Mouse (Mus musculus) hindbrain, embryonic 10.5 days (tissue): ENCODE measurements around the gene Hnrnpa1. TPM values are rescaled to one million over a fixed set of nuclear protein-coding genes. Genes with fewer than 3 reads are reported as not detected.
"Not testable (repeated sequence)": the region's sequence is repeated elsewhere in the genome, so short reads cannot be mapped to it uniquely, and the experiment has no call there.

Source experiments
- DNase-seq: peaks from one replicate; pipeline ENCODE4 v3.0.0-alpha.2; 2017; ENCODE audit warnings: low spot score
- H3K27ac ChIP-seq: fragments of 300-500 bp; sonication (generic); 2 replicates; pipeline ENCODE4 v1.5.1; 2016; ENCODE audit warnings: mild to moderate bottlenecking, moderate library complexity
- H3K27me3 ChIP-seq: fragments of 300-500 bp; sonication (generic); 2 replicates; pipeline ENCODE4 v1.6.1; 2016; ENCODE audit warnings: mild to moderate bottlenecking; ENCODE audit not compliant: poor library complexity, insufficient read depth, severe bottlenecking
- H3K36me3 ChIP-seq: fragments of 300-500 bp; sonication (generic); 2 replicates; pipeline ENCODE4 v1.6.1; 2016; ENCODE audit warnings: mild to moderate bottlenecking, moderate library complexity
- H3K4me1 ChIP-seq: fragments of 300-500 bp; sonication (generic); replicated peaks from 2 replicates; pipeline ENCODE4 v1.6.1; 2016; ENCODE audit warnings: mild to moderate bottlenecking
- H3K4me3 ChIP-seq: fragments of 300-500 bp; sonication (generic); 2 replicates; pipeline ENCODE4 v1.5.1; 2016; ENCODE audit warnings: mild to moderate bottlenecking, moderate library complexity
- H3K9me3 ChIP-seq: fragments of 300-500 bp; sonication (generic); 2 replicates; pipeline ENCODE4 v1.6.1; 2016; ENCODE audit warnings: mild to moderate bottlenecking, moderate library complexity
- WGBS: fragments of 180-500 bp; shearing (Covaris S2); methylation state at CpG from one replicate; pipeline ENCODE4 v1.1.7; 2016; 5-methylcytosine and 5-hydroxymethylcytosine counted together
- polyA plus RNA-seq: library from polyadenylated mRNA; unstranded; fragments of >200 nt; fragmentation: Nextera tagmentation; extraction: Ambion mirVana; gene quantifications from 2 replicates; pipeline ENCODE4 v1.2.1, GENCODE M21; 2016

The Hnrnpa1 gene
- polyA plus RNA-seq, 1 experiment from 2014 or later = 1,344 TPM

DNA sequence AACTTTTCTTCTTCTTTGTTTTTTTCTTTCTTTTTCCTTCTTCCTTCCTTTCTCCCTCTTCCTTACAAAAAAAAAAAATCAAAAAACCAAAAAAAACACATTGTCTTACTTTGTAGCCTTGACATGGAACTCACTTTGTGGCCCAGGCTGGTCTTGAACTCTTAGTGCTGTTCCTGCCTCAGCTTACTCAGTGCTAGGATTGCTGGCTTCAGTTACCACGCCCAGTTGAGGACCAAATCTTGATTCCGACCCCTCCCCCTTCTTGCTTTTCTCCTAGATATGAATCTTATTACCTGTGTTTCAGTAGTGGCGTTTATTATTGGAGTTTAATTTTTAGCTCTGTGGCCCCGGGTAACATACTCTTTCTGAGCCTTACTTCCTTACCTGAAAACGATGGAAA lies 18.9 kb downstream of the Hnrnpa1 start:
- Histone ChIP-seq H3K27me3 (peaks cover 33% of the 10 kb centered on the region), H3K27ac (no peak overlapping the region), H3K36me3 (no peaks in the 10 kb centered on the region), H3K4me1 (peaks cover 21% of the 10 kb centered on the region), H3K4me3 (no peak overlapping the region), H3K9me3 (no peaks in the 10 kb centered on the region)
- WGBS = 88% methylated on average over 5 of the region's 5 CpGs
- no peak for DNase-seq

DNA sequence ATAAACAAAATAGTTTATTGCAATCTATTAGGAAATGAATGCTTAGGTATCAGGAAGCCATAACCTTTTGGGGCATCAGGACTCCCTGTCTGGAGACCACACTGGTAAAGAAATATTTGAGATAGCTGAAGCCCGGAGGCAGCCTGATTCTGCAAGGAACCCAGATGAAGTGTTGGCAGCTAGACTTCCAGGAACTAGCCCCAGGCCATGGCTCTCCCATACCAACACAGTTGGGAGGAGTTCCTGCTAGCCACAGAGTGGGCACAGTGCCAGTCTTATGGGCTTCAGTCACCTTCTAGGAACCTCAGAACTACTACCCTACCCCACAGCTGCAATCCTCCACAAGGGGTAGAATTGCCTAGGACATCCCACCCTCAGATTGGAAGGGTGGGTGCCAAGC lies 19.8 kb downstream of the Hnrnpa1 start:
- Histone ChIP-seq H3K4me3 (no peak overlapping the region), H3K4me1 (peaks cover 16% of the 10 kb centered on the region), H3K27me3 (peaks cover 24% of the 10 kb centered on the region), H3K27ac (no peak overlapping the region), H3K9me3 (no peaks in the 10 kb centered on the region), H3K36me3 (no peaks in the 10 kb centered on the region)
- 79% methylated on average over 1 of the region's 1 CpGs for WGBS
- no peak for DNase-seq

DNA sequence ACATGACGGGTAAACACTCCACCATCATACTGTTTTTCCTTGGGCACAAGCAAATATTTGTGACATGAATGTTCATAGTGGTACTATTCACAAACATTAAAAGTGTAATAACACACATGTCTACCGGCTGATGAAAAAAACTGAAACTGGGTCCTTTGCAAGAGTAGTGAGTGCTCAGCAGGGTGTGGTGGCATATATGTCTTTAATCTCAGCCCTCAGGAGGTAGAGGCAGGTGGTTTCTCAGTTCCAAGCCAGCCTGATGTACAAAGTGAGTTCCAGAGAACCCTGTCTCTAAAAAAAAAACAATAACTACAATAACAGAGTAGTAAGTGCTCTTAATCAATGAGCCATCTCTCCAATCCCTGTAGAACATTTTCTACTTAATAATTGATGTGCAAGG lies 24.6 kb downstream of the Hnrnpa1 start:
- DNase-seq = no peak
- Histone ChIP-seq H3K4me1 (no peaks in the 10 kb centered on the region), H3K9me3 (no peaks in the 10 kb centered on the region), H3K36me3 (no peaks in the 10 kb centered on the region), H3K27ac (no peak overlapping the region), H3K4me3 (no peak overlapping the region), H3K27me3 (no peaks in the 10 kb centered on the region)
- WGBS = 90% methylated on average over 2 of the region's 2 CpGs

DNA sequence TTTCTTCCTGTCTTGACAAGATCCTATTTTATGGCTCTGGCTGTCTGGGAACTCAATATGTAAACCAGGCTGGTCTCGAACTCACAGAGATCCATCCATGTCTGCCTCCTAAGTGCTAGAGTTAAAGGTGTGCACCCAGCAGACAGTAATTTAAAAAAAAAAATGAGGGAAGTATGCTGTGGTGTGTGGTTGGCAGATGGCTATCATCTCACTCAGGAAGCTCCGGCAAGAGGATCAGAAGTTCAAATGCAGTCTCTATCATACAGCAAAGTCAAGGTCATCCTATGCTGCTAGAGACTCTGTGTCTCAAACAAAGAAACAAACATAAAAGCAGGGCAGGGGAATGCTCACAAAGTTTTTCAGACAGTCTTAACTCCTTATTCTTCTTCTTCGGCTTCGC lies 28.7 kb downstream of the Hnrnpa1 start:
- WGBS = 90% methylated on average over 4 of the region's 4 CpGs
- Histone ChIP-seq H3K4me3 (no peak overlapping the region), H3K27ac (no peak overlapping the region), H3K36me3 (no peaks in the 10 kb centered on the region), H3K9me3 (no peaks in the 10 kb centered on the region), H3K4me1 (peaks cover 8% of the 10 kb centered on the region), H3K27me3 (no peaks in the 10 kb centered on the region)
- no peak for DNase-seq

DNA sequence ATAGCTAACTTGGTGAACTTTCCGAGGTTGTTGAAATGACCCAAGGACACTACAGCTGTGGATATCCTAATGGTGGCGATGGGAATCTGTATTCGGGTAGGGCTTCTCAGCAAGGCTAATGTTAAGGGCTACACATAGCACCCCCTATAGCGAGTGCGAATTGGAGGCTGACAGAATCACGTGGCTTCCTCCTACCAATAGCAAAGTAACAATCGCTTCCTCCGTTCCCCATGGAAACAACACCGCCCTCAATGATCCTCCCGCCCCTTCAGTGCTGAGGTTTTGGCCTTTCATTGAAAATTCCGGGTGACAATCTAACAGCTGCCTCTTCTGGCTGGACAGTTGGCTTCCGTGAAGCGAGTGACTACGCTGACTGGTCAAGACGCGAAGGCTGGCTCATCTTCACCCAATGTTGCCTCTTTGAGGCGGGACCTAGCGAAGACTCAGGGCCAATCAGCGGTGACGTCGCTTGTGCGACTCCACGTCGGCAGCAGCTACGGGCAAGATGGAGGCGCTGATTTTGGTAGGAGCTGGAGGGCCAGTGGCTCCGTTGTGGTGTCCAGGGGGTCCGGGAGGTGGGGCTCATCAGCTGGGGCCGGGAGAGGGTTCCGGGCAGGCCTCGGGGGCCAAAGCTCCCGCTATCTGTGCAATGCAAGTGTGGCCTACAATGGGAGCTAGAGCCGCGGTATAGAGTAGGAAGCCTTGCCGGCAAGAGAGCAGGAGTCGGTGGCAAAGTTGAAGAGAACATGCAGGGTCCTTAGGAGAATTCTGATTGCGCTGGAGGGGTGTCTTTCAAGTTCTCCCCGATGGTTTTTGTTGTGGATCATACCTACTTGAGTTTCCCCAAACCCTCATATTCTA lies 32.4 kb downstream of the Hnrnpa1 start, which contains the start of gene Copz1:
Gene Copz1, plus strand, starts transcription at position 296 of the 861 bp plus-strand sequence.
- H3K4me1 ChIP-seq = peaks cover 21% of the 10 kb centered on the region
- peak within 1 kb of the TSS; percentile 96 for H3K4me3 ChIP-seq
- 0 out of 2 replicates have a peak, but pooled peaks cover 7% of the 10 kb centered on the region for H3K36me3 ChIP-seq
- peak within 1 kb of the TSS; percentile 93 for H3K27ac ChIP-seq
- DNase-seq = peak; percentile 97
- H3K27me3 ChIP-seq = no peaks in the 10 kb centered on the region
- H3K9me3 ChIP-seq = no peaks in the 10 kb centered on the region
- under 1% methylated on average over 38 of the region's 38 CpGs for WGBS

DNA sequence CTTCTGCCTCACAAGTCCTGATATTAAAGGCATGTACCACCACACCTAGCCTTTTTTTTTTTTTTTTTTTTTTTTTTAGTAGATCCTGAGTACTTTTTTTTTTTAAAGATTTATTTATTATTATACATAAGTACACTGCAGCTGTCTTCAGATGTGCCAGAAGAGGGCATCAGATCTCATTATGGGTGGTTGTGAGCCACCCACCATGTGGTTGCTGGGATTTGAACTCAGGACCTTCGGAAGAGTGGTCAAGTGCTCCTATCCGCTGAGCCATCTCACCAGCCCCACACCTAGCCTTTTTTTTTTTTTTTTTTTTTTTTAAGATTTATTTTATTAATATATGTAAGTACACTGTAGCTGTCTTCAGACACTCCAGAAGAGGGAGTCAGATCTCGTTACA lies 35.7 kb downstream of the Hnrnpa1 start:
- H3K4me3 ChIP-seq, H3K27me3 ChIP-seq, DNase-seq, H3K9me3 ChIP-seq, H3K27ac ChIP-seq: not testable (repeated sequence)
- H3K4me1 ChIP-seq = peaks cover 24% of the 10 kb centered on the region
- 93% methylated on average over 3 of the region's 3 CpGs for WGBS
- H3K36me3 ChIP-seq = peaks cover 11% of the 10 kb centered on the region; the same call in 1 of the 2 replicates

DNA sequence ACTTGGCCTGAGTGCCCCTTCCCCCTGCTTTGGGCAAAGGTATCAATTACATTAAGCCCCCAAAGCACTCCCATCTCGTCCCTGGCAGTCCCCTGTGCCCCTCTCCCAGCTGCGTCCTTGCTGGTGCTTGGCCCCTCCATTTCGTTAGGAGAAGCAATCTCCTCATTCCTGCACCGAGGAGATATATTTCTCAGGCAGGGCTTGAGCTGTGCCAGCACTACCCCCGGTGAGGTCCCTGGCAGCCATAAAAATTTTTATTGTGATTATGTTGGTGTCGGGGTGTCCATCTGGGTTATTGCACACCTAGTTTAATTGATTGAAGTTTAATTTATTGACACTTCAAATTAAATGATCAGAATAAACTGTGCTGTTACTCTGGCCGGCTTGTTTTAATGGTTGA lies 37.7 kb downstream of the Hnrnpa1 start:
- Histone ChIP-seq H3K4me1 (peaks cover 24% of the 10 kb centered on the region), H3K4me3 (no peak overlapping the region), H3K9me3 (no peaks in the 10 kb centered on the region), H3K36me3 (peaks cover 13% of the 10 kb centered on the region; the same call in 1 of the 2 replicates), H3K27ac (no peak overlapping the region), H3K27me3 (no peaks in the 10 kb centered on the region)
- 75% methylated on average over 7 of the region's 7 CpGs for WGBS
- no peak for DNase-seq

DNA sequence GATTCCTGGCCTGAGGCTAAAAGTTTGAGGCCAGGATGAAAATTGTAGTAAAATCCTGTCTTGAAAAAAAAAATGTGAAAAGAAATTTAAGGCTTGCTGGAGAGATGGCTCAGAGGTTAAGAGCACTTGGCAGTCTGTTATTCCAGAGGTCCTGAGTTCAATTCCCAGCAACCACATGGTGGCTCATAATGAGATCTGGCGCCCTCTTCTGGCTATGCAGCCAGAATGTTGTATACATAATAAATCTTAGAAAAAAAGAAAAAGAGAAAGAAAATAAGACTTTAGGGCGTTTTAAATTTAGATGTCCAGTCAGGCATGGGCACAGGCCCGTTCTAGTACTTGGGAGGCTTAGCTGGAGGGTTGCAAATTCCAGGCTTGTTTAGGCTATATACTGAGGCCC lies 39.5 kb downstream of the Hnrnpa1 start:
- H3K9me3 ChIP-seq = no peaks in the 10 kb centered on the region
- no peak overlapping the region for H3K27ac ChIP-seq
- H3K4me1 ChIP-seq = 0 out of 2 replicates have a peak, but pooled peaks cover 7% of the 10 kb centered on the region
- DNase-seq = no peak
- 67% methylated on average over 3 of the region's 3 CpGs for WGBS
- no peaks in the 10 kb centered on the region for H3K27me3 ChIP-seq
- H3K36me3 ChIP-seq = peaks cover 18% of the 10 kb centered on the region; the same call in 1 of the 2 replicates
- H3K4me3 ChIP-seq = no peak overlapping the region

DNA sequence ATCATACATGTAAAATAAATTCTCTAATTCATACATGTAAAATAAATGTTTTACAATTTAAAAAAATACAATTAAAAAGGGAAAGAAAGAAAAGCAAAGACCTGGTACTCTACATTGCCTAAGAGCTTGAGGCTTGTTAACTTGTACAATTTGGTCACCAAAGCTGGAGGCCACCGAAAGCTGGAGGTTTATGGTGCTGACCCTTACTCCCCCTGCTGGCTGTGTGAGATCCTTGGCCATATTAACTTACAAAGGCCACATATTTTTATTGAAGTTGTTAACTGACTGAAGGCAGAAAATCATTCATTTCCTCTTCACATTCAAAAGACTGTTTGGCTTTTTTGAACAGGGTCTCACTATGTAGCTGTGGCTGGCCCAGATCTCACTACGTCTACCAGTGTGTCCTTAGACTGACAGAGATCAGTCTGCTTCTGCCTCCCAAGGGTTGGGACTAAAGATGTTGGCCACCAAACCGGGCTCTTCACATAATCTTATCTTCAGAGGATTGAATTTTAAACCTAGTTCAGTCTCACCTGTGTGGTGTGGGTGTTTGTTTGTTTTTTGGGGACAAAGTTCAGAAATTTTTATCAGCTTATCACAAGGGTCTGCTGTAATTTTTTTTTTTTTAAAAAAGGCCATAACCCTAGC lies 40.7 kb downstream of the Hnrnpa1 start:
- H3K4me3 ChIP-seq = no peak overlapping the region
- H3K4me1 ChIP-seq = 0 out of 2 replicates have a peak, but pooled peaks cover 7% of the 10 kb centered on the region
- H3K27me3 ChIP-seq = no peaks in the 10 kb centered on the region
- peaks cover 21% of the 10 kb centered on the region; the same call in 1 of the 2 replicates for H3K36me3 ChIP-seq
- no peak overlapping the region for H3K27ac ChIP-seq
- 76% methylated on average over 3 of the region's 3 CpGs for WGBS
- H3K9me3 ChIP-seq = no peaks in the 10 kb centered on the region
- DNase-seq = no peak

DNA sequence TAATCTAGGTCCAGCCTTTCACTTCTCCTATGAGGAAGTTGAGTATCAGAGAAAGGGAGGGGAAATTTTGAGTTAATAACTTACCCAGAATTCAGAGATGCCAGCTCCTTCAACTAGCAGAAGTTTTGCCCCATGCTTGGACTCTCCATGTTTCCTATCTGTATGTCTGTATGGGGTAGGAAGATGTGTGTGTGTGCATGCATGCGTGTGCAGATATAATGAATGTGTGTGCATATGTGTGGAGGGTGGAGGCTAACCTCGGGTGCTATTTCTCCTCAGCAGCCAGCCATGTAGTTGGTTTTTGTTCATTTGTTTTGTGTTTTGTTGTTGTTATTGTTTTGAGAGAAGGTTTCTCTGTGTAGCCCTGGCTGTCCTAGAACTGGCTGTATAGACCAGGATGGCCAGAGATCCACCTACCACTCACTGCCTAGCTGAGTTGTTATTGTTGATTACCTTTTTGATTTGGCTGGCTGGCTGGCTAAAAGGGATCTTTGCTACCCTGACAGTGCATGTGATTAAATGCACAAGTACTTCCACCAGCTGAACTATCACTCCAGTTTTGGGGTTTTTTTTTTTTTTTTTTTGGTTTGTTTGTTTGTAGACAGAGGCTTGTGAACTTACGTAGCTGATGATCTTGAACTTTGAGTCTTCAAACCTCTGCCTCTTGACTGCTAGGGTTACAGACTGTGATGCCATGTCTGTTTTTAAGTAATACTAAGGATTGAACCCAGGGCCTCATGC lies 41.4 kb downstream of the Hnrnpa1 start:
- peaks cover 27% of the 10 kb centered on the region; the same call in 1 of the 2 replicates for H3K36me3 ChIP-seq
- no peak for DNase-seq
- H3K4me1 ChIP-seq = 0 out of 2 replicates have a peak, but pooled peaks cover 7% of the 10 kb centered on the region
- H3K27me3 ChIP-seq = no peaks in the 10 kb centered on the region
- H3K27ac ChIP-seq = no peak overlapping the region
- H3K9me3 ChIP-seq = no peaks in the 10 kb centered on the region
- WGBS = 94% methylated on average over 3 of the region's 3 CpGs
- H3K4me3 ChIP-seq = no peak overlapping the region

DNA sequence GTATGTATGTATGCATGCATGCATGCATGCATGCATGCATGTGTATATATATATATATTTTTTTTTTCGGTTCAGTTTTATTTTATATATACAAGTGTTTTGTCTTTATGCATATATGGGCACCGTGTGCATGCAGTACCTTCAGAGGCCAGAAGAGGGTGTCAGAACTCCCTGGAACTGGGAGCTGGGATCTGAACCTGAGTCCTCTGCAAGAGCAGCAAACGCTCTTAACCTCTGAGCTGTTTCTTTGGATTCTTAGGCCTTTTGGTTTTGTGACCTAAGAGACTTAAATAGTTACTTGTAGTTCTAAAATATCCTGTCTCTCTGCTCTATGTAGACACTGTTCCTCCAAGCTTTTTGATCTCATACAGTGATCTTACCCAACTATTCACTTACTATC lies 43.8 kb downstream of the Hnrnpa1 start:
- Histone ChIP-seq H3K9me3 (no peaks in the 10 kb centered on the region), H3K36me3 (peaks cover 29% of the 10 kb centered on the region; the same call in 1 of the 2 replicates), H3K4me3 (no peak overlapping the region), H3K27me3 (no peaks in the 10 kb centered on the region), H3K4me1 (no peaks in the 10 kb centered on the region), H3K27ac (no peak overlapping the region)
- DNase-seq = peak; percentile 60
- 57% methylated on average over 3 of the region's 3 CpGs for WGBS

DNA sequence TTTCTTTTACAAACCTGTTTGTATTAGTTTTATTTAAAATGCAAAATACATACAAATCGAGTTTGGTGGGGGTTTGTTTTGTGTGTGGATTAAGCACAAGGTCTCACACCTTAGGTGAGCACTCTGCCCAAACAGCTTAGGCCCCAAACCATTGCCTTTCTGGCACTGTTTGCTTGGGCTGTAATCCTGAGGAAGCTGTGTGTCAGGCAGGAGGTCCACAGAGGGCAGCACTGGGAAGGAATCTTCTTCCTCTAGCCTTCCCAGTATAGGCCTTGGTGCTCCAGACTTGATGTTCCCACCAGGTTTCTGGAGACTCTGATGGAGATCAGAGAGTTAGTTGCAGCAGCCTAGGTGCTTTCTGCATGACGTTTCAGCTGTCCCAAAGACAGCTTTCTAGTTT lies 44.4 kb downstream of the Hnrnpa1 start:
- H3K27ac ChIP-seq = no peak overlapping the region
- H3K9me3 ChIP-seq = no peaks in the 10 kb centered on the region
- 53% methylated on average over 2 of the region's 2 CpGs for WGBS
- H3K4me3 ChIP-seq = no peak overlapping the region
- no peaks in the 10 kb centered on the region for H3K27me3 ChIP-seq
- no peak for DNase-seq
- peaks cover 35% of the 10 kb centered on the region for H3K36me3 ChIP-seq
- H3K4me1 ChIP-seq = peaks cover 5% of the 10 kb centered on the region; the same call in 1 of the 2 replicates
